Mouse (Mus musculus) thymus, adult 2 months (tissue): ENCODE data around the gene Limk1. TPM values are rescaled to one million over a fixed set of nuclear protein-coding genes. Genes with fewer than 3 reads are reported as not detected.

Experiments
- DNase-seq: peaks from one replicate; pipeline ENCODE4 v3.0.0; 2021
- H3K27ac ChIP-seq: fragments of 200-500 bp; 2 replicates; pipeline ENCODE4 v1.5.1; 2012; ENCODE audit warnings: low read length, control low read depth; ENCODE audit not compliant: control insufficient read depth, insufficient read depth
- H3K27me3 ChIP-seq: fragments of 200-500 bp; 2 replicates; pipeline ENCODE4 v1.6.1; 2012; ENCODE audit warnings: mild to moderate bottlenecking, low read length, moderate library complexity, mixed read lengths; ENCODE audit not compliant: control insufficient read depth, insufficient read depth
- H3K36me3 ChIP-seq: fragments of 200-500 bp; 2 replicates; pipeline ENCODE4 v1.6.1; 2012; ENCODE audit warnings: mild to moderate bottlenecking, low read length, moderate library complexity; ENCODE audit not compliant: control insufficient read depth, insufficient read depth
- H3K4me1 ChIP-seq: fragments of 200-500 bp; replicated peaks from 2 replicates; pipeline ENCODE4 v1.6.1; 2012; ENCODE audit warnings: low read length; ENCODE audit not compliant: control insufficient read depth, insufficient read depth
- H3K4me3 ChIP-seq: fragments of 200-500 bp; 2 replicates; pipeline ENCODE4 v1.5.1; 2012; ENCODE audit warnings: mild to moderate bottlenecking, low read length, control low read depth, moderate library complexity; ENCODE audit not compliant: control insufficient read depth, insufficient read depth
- CTCF ChIP-seq: fragments of 200-500 bp; IDR thresholded peaks from 2 replicates; pipeline ENCODE4 v1.5.1; 2012; ENCODE audit warnings: mild to moderate bottlenecking, control low read depth, low read length, moderate library complexity, borderline replicate concordance; ENCODE audit not compliant: control insufficient read depth, poor library complexity, insufficient read depth; ENCODE audit errors: extremely low read depth
- POLR2A ChIP-seq: fragments of 200-500 bp; IDR thresholded peaks from 2 replicates; pipeline ENCODE4 v1.6.1; 2012; ENCODE audit warnings: mild to moderate bottlenecking, low read length, control low read depth, moderate library complexity; ENCODE audit not compliant: control insufficient read depth, poor library complexity, insufficient read depth; ENCODE audit errors: extremely low read depth
- WGBS: fragments of 180-500 bp; shearing (Covaris S2); methylation state at CpG from one replicate; pipeline ENCODE4 v1.1.7; 2018; 5-methylcytosine and 5-hydroxymethylcytosine counted together
- polyA plus RNA-seq: library from polyadenylated mRNA; depleted of rRNA; stranded (reverse); fragments of >200 nt; gene quantifications from 2 replicates; pipeline ENCODE4 v1.2.3, GENCODE M21; 2012

Limk1 gene
- polyA plus RNA-seq, 1 experiment = 31.8 TPM

- Histone ChIP-seq H3K36me3 (no peaks in the 10 kb centered on the region), H3K4me1 (peaks cover 40% of the 10 kb centered on the region), H3K4me3 (no peak overlapping the region), H3K27me3 (no peaks in the 10 kb centered on the region), H3K27ac (no peak overlapping the region)
- DNase-seq = no peak
- 89% methylated on average over 8 of the region's 8 CpGs for WGBS
- TF ChIP-seq POLR2A (no peak), CTCF (no peak)
Observed at GRCm38 (mm10) chr5:134678827-134679546, 9.4 kb downstream of the Limk1 start.

GRCm38 (mm10) chr5:134678031-134678430, 10.4 kb downstream of the Limk1 start:
- Histone ChIP-seq H3K4me3 (peak overlapping the region; percentile 16), H3K4me1 (peaks cover 40% of the 10 kb centered on the region), H3K27ac (no peak overlapping the region), H3K36me3 (no peaks in the 10 kb centered on the region), H3K27me3 (no peaks in the 10 kb centered on the region)
- WGBS = 32% methylated on average over 3 of the region's 3 CpGs
- peak; percentile 21 for DNase-seq
- TF ChIP-seq POLR2A (no peak), CTCF (no peak)

- H3K27ac ChIP-seq = no peak overlapping the region
- peak overlapping the region; percentile 16; the same call in 1 of the 2 replicates for H3K4me3 ChIP-seq
- WGBS = 57% methylated on average over 5 of the region's 5 CpGs
- no peaks in the 10 kb centered on the region for H3K36me3 ChIP-seq
- H3K27me3 ChIP-seq = no peaks in the 10 kb centered on the region
- H3K4me1 ChIP-seq = peaks cover 40% of the 10 kb centered on the region
- TF ChIP-seq POLR2A = no peak
- TF ChIP-seq CTCF = no peak
- no peak for DNase-seq
Observed at GRCm38 (mm10) chr5:134677491-134677890, 10.9 kb downstream of the Limk1 start.

- WGBS = 12% methylated on average over 14 of the region's 14 CpGs
- peak overlapping the region; percentile 16; the same call in 1 of the 2 replicates for H3K27ac ChIP-seq
Observed at GRCm38 (mm10) chr5:134675956-134676759, 12.2 kb downstream of the Limk1 start.

GRCm38 (mm10) chr5:134674977-134675376, 13.4 kb downstream of the Limk1 start:
- TF ChIP-seq POLR2A (no peak), CTCF (no peak)
- Histone ChIP-seq H3K4me3 (no peak overlapping the region), H3K4me1 (peaks cover 40% of the 10 kb centered on the region)

More at GRCm38 (mm10) chr5:134675956-134676759, 12.2 kb downstream of the Limk1 start:
- Histone ChIP-seq H3K4me1 (peaks cover 40% of the 10 kb centered on the region), H3K27me3 (no peaks in the 10 kb centered on the region), H3K36me3 (no peaks in the 10 kb centered on the region), H3K4me3 (peak overlapping the region; percentile 27)
- no peak for TF ChIP-seq CTCF
- TF ChIP-seq POLR2A = no peak
- peak; percentile 44 for DNase-seq

GRCm38 (mm10) chr5:134672611-134673010, 15.8 kb downstream of the Limk1 start:
- no peaks in the 10 kb centered on the region for H3K36me3 ChIP-seq
- no peak for TF ChIP-seq CTCF
- TF ChIP-seq POLR2A = no peak
- no peak for DNase-seq
- H3K27ac ChIP-seq = no peak overlapping the region
- H3K27me3 ChIP-seq = no peaks in the 10 kb centered on the region
- H3K4me3 ChIP-seq = no peak overlapping the region
- WGBS = 93% methylated on average over 6 of the region's 6 CpGs
- peaks cover 24% of the 10 kb centered on the region for H3K4me1 ChIP-seq

More at GRCm38 (mm10) chr5:134674977-134675376, 13.4 kb downstream of the Limk1 start:
- Histone ChIP-seq H3K27me3 (no peaks in the 10 kb centered on the region), H3K36me3 (no peaks in the 10 kb centered on the region), H3K27ac (no peak overlapping the region)
- 92% methylated on average over 5 of the region's 5 CpGs for WGBS
- no peak for DNase-seq

- Histone ChIP-seq H3K27ac (no peak overlapping the region), H3K36me3 (no peaks in the 10 kb centered on the region), H3K4me1 (peaks cover 19% of the 10 kb centered on the region), H3K4me3 (no peak overlapping the region), H3K27me3 (no peaks in the 10 kb centered on the region)
- 88% methylated on average over 1 of the region's 1 CpGs for WGBS
- DNase-seq = no peak
- no peak for TF ChIP-seq CTCF
- no peak for TF ChIP-seq POLR2A
Observed at GRCm38 (mm10) chr5:134672198-134672516, 16.2 kb downstream of the Limk1 start.
